Mouse (Mus musculus): ENCODE measurements around the gene Fbl.

DNA sequence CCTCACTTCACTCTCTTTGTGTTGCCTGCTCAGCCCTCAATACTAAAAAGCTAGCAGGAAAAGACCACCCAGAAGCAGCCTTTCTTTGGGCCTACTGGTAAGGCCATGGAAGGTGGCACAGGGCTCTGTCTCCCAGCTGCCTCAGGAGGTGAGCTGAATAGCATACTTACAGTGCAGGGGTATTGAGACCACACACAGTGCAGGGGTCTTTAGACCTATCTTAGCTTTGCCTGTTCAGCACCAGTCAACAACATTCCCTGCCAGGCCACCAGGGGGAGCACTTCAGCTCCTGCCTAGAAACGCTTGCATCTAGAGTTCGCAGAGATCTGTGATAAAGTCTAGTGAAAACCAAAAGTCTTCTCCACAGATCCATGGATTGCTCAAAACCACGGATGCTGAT, 21.2 kb upstream of the Fbl start:
- no peak for TF ChIP-seq POLR2AphosphoS5 (IDR thresholded peaks at IDR 0.05; ENCODE audit: insufficient replicate concordance, low read depth, low read length)
- TF ChIP-seq CTCF (IDR thresholded peaks at IDR 0.05; ENCODE audit: low read depth, low read length): peak; percentile 69
- TF ChIP-seq TAL1 (conservative IDR thresholded peaks at IDR 0.05; ENCODE audit: low read depth, low read length): no peak
- TF ChIP-seq GATA1 (IDR thresholded peaks at IDR 0.05; ENCODE audit: borderline replicate concordance, low read length): no peak
